Mouse (Mus musculus) liver, embryonic 12.5 days (tissue): ENCODE measurements around the gene Ect2. TPM values are rescaled to one million over a fixed set of nuclear protein-coding genes. Genes with fewer than 3 reads are reported as not detected.

Source experiments
- ATAC-seq: fragments of 200-750 bp; cut with Nextera tagmentation; 2 replicates; pipeline ENCODE4 v1.8.0; 2017; ENCODE audit warnings: moderate number of reproducible peaks, mild to moderate bottlenecking, moderate library complexity
- H3K27ac ChIP-seq: fragments of 300-500 bp; sonication (generic); 2 replicates; pipeline ENCODE4 v1.5.1; 2016; ENCODE audit warnings: mild to moderate bottlenecking
- H3K27me3 ChIP-seq: fragments of 300-500 bp; sonication (generic); replicated peaks from 2 replicates; pipeline ENCODE4 v1.6.1; 2016; ENCODE audit warnings: mild to moderate bottlenecking, moderate library complexity
- H3K36me3 ChIP-seq: fragments of 300-500 bp; sonication (generic); 2 replicates; pipeline ENCODE4 v1.6.1; 2016; ENCODE audit warnings: mild to moderate bottlenecking, moderate library complexity
- H3K4me1 ChIP-seq: fragments of 300-500 bp; sonication (generic); 2 replicates; pipeline ENCODE4 v1.6.1; 2016
- H3K4me2 ChIP-seq: fragments of 300-500 bp; sonication (generic); 2 replicates; pipeline ENCODE4 v1.6.1; 2016; ENCODE audit warnings: mild to moderate bottlenecking, moderate library complexity
- H3K4me3 ChIP-seq: fragments of 300-500 bp; sonication (generic); 2 replicates; pipeline ENCODE4 v1.5.1; 2016; ENCODE audit warnings: mild to moderate bottlenecking, moderate library complexity
- H3K9ac ChIP-seq: fragments of 300-500 bp; sonication (generic); 2 replicates; pipeline ENCODE4 v1.6.1; 2016; ENCODE audit warnings: mild to moderate bottlenecking, moderate library complexity
- H3K9me3 ChIP-seq: fragments of 300-500 bp; sonication (generic); replicated peaks from 2 replicates; pipeline ENCODE4 v1.6.1; 2016; ENCODE audit warnings: mild to moderate bottlenecking, moderate library complexity
- WGBS: fragments of 180-500 bp; shearing (Covaris S2); methylation state at CpG from one replicate; pipeline ENCODE4 v1.1.7; 2016; ENCODE audit not compliant: insufficient replicate concordance; 5-methylcytosine and 5-hydroxymethylcytosine counted together
- polyA plus RNA-seq: library from polyadenylated mRNA; unstranded; fragments of >200 nt; fragmentation: Nextera tagmentation; extraction: Ambion mirVana; gene quantifications from 2 replicates; pipeline ENCODE4 v1.2.1, GENCODE M21; 2016

Gene Ect2
- polyA plus RNA-seq, 1 experiment from 2014 or later, result 45.4 TPM

DNA sequence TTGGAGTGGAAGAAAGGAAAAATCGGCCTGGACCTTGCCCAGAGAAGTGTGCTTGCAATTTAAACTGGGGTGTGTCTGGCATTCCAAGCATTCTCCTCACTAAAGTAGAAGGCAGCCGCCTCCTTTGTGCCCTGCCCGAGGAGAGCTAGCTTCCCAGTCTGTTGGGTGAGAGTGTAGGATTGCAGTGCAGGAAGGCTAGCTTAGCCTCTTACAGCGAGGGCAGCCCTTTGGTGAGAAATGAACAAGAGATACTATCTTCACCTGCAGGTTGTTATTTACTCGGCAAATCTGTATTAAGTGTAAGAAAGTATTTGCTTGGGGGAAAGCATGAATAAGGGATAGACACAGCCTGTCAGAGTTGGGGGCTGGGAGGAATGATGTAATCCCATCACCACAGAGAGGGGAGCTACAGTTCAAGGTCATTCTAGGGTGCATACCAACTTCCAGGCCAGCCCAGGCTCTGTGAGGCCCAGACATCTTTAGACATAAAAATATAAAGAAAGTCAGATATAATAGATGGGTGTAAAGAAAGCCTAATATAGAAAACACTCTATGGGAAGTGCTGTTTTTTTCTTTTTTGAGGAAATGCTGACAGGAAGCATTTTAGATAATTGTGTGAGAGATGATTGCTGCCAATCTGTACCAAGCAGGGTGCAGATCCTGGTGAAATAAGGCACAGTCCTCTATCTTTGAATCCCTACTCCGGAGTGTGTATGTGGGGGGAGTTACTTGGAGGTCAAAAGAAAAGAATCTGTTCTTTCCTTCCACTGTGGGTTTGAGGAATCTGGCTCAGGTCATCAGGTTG is 1.6 kb upstream of the Ect2 start:
- H3K9ac ChIP-seq, result no peak overlapping the region
- no peak overlapping the region for H3K4me3 ChIP-seq
- peaks cover 41% of the 10 kb centered on the region for H3K4me1 ChIP-seq
- 44% methylated on average over 6 of the region's 6 CpGs for WGBS
- no peak overlapping the region for H3K4me2 ChIP-seq
- H3K27me3 ChIP-seq, result no peaks in the 10 kb centered on the region
- peaks cover 12% of the 10 kb centered on the region for H3K36me3 ChIP-seq
- no peak for ATAC-seq
- H3K9me3 ChIP-seq, result no peaks in the 10 kb centered on the region
- peak overlapping the region; percentile 78; the same call in 1 of the 2 replicates for H3K27ac ChIP-seq

DNA sequence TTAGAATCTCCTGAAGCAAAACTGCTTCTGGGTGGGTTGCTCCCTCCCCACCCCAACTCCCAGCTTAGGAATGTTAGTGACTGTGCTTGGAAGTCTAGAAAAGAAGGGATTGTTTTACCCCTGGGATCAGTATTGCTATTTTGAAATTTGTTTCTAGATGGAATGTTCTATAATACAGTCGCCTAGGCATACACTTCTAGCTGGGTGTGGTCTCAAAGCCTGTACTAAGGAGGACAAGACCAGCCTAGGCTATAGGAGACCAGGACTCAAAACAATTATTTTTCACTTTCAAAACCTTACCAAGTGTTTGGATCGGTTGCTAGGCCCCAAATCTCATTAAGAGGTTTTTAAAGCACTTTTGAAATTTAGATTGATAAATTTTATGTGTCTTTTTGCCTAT is 602 bp upstream of the Ect2 start:
- Histone ChIP-seq H3K4me1 (peaks cover 41% of the 10 kb centered on the region), H3K9ac (peak overlapping the region; percentile 67), H3K4me2 (peak overlapping the region; percentile 83), H3K36me3 (peaks cover 22% of the 10 kb centered on the region), H3K27ac (peak overlapping the region; percentile 78), H3K27me3 (no peaks in the 10 kb centered on the region), H3K4me3 (peak overlapping the region; percentile 98), H3K9me3 (no peaks in the 10 kb centered on the region)
- WGBS, result 58% methylated on average over 2 of the region's 2 CpGs
- peak; percentile 51 for ATAC-seq

DNA sequence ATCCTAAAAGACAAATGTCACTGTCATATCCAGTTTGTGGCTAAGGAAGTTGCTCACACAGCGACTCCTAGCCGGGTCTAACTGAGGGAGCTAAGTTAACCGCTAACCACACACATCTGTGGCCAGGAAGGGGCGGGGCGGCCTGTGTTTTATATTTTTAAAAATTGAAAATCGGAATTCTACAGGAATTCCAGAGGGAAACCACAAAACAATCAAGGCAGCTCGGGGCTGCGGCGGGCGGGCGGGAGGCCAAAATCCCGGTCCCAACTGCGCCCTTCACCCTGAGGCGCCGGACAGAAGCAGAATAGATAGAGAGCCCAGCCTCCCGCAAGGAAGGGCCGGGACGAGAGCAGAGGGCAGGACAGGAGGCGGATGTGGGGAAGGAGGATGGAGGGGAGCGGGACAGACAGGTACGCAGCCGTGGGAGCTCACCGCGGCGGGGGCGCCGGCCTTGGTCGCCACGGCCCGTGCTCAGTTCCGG is 447 bp downstream of the Ect2 start:
- peak overlapping the region; percentile 93 for H3K9ac ChIP-seq
- peak overlapping the region; percentile 98 for H3K4me3 ChIP-seq
- peak overlapping the region; percentile 90 for H3K27ac ChIP-seq
- H3K4me2 ChIP-seq, result peak overlapping the region; percentile 83
- no peaks in the 10 kb centered on the region for H3K27me3 ChIP-seq
- H3K36me3 ChIP-seq, result peaks cover 32% of the 10 kb centered on the region
- peak; percentile 46; the same call in 1 of the 2 replicates for ATAC-seq
- H3K4me1 ChIP-seq, result peaks cover 41% of the 10 kb centered on the region
- under 1% methylated on average over 31 of the region's 31 CpGs for WGBS
- no peaks in the 10 kb centered on the region for H3K9me3 ChIP-seq

DNA sequence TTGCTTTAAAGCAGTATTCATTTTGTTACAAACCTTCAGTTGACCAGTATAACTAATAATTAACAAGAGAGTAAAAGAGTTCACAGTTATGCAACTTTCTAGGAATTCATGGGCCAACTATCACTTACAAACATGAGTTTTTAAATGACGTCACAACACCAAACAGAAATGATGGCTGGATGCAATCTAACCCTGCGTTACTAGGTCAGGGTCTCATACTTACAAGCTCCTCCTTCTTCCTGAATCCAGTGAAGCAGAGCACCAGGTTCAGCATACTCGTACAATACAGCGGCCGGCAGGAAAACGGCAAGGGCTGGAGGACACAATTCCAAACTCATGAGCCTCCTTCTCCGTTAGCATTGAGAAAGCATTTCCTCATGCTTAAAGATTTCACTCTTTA is 7.9 kb downstream of the Ect2 start:
- H3K4me1 ChIP-seq, result peaks cover 3% of the 10 kb centered on the region; the same call in 1 of the 2 replicates
- H3K27ac ChIP-seq, result no peak overlapping the region
- no peaks in the 10 kb centered on the region for H3K9me3 ChIP-seq
- WGBS, result 89% methylated on average over 7 of the region's 7 CpGs
- no peak for ATAC-seq
- no peak overlapping the region for H3K9ac ChIP-seq
- H3K4me2 ChIP-seq, result no peak overlapping the region
- no peak overlapping the region for H3K4me3 ChIP-seq
- H3K36me3 ChIP-seq, result peaks cover 93% of the 10 kb centered on the region
- H3K27me3 ChIP-seq, result no peaks in the 10 kb centered on the region

DNA sequence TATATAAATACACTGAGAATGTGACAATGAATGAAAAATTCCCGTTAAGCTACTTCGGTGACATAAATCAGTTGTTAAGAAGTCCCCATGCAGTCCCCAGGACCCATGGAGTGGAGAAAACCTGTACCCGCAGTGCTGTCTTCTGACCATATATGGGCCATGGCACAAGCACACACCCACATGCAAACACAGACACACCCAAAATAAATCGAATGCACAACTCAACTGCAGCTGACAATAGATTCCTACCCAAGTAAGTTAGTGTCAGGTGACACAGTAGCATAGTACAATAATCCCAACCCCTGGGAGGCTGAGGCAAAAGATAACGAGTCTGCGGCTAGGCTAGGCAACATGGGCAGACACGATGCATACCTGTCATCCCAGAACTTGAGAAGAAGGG is 10.1 kb downstream of the Ect2 start:
- H3K4me1 ChIP-seq, result no peaks in the 10 kb centered on the region
- WGBS, result 83% methylated on average over 7 of the region's 7 CpGs
- ATAC-seq, result no peak

DNA sequence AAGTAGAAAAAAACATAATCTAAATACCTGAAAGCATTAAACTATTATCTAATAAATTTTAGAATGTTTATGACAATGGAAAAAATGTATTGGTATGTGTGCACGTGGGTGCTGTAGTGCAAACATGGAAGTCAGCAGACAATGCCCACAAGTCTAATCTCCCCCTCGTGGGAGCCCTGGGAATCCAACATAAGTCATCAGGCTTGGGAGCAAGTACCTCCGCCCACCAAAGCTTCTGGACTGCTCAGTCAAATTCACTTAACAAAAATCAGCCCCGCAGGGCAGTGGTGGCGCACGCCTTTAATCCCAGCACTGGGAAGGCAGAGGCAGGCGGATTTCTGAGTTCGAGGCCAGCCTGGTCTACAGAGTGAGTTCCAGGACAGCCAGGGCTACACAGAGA is 13.6 kb downstream of the Ect2 start:
- Histone ChIP-seq H3K4me2 (no peak overlapping the region), H3K27me3 (no peaks in the 10 kb centered on the region), H3K9ac (no peak overlapping the region), H3K4me1 (no peaks in the 10 kb centered on the region), H3K36me3 (peaks cover 95% of the 10 kb centered on the region), H3K4me3 (no peak overlapping the region), H3K9me3 (no peaks in the 10 kb centered on the region), H3K27ac (no peak overlapping the region)
- WGBS, result 84% methylated on average over 8 of the region's 8 CpGs
- ATAC-seq, result no peak

More for the DNA sequence above, 10.1 kb downstream of the Ect2 start:
- no peak overlapping the region for H3K9ac ChIP-seq
- H3K9me3 ChIP-seq, result no peaks in the 10 kb centered on the region
- peaks cover 92% of the 10 kb centered on the region for H3K36me3 ChIP-seq
- H3K4me3 ChIP-seq, result no peak overlapping the region
- H3K27me3 ChIP-seq, result no peaks in the 10 kb centered on the region
- no peak overlapping the region for H3K4me2 ChIP-seq
- no peak overlapping the region for H3K27ac ChIP-seq

DNA sequence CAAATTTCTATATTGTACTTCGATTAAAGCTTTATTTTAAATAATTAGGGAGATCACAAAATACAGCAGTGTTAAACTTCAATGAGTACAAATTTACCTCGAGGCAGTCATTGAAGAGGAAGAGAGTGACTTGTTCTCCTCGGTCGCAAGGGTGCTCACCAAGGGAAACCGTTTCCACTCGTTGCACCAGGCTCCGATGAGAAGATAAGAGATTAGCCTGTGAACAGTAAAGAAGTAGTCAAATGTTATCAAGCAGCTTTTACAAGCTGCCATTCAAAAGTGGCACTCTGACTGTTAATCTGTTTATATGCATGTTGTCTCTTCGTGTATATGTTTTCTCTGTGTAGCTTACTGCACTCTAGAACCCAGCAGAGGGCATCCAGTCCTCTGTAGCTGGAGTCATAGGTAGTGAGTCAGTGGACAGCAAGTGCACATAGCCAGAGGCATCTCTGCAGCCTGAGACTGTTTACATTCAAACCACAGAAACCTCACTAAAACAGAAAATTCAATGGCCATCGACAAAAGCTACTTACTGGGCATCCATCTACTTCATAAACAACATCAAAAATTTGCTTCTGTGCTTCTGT is 31.7 kb downstream of the Ect2 start:
- Histone ChIP-seq H3K27ac (no peak overlapping the region), H3K4me2 (no peak overlapping the region), H3K4me1 (no peaks in the 10 kb centered on the region), H3K9me3 (no peaks in the 10 kb centered on the region), H3K36me3 (peaks cover 87% of the 10 kb centered on the region), H3K27me3 (no peaks in the 10 kb centered on the region), H3K9ac (no peak overlapping the region), H3K4me3 (no peak overlapping the region)
- ATAC-seq, result no peak
- 37% methylated on average over 9 of the region's 9 CpGs for WGBS

DNA sequence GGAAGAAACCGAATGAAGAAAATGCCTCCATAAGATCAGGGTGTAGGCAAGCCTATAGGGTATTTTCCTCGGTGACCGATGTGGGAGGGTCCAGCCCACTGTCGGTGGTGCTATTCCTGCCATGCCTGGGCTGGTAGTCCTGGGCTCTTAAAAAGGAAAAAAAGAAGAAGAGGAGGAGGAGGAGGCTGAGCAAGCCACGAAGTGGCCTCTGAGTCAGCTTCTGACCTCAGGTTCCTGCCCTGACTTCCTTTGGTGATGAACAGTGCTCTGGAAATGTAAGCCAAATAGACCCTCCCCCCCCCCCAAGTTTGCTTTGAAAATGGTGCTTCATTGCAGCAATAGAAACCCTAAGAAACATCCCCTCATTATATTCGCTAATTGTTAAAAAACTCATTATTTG is 32.7 kb downstream of the Ect2 start:
- no peak overlapping the region for H3K27ac ChIP-seq
- no peak for ATAC-seq
- H3K4me2 ChIP-seq, result no peak overlapping the region
- H3K9me3 ChIP-seq, result no peaks in the 10 kb centered on the region
- WGBS, result 68% methylated on average over 6 of the region's 6 CpGs
- no peaks in the 10 kb centered on the region for H3K27me3 ChIP-seq
- H3K36me3 ChIP-seq, result peaks cover 87% of the 10 kb centered on the region
- no peak overlapping the region for H3K9ac ChIP-seq
- H3K4me3 ChIP-seq, result no peak overlapping the region
- H3K4me1 ChIP-seq, result no peaks in the 10 kb centered on the region

DNA sequence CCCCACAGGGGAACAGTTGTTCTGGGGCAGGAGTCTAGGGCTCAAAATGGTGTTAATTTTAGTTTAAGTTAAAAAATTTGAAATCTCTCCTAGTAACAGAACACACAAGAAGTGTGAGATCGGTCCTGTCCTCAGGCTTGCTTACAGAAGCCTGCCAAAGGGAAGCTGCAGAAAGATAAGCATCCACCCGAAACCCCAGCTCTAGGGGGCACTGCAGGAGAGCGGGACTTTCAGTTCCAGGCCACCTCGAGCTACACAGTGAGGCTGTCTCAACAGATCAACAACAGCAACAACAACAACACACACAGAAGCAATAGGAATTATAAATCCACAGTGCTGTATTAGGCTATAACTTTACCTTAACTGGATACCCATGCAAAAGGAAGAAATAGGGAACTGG is 35.5 kb downstream of the Ect2 start:
- no peaks in the 10 kb centered on the region for H3K4me1 ChIP-seq
- no peaks in the 10 kb centered on the region for H3K27me3 ChIP-seq
- 68% methylated on average over 4 of the region's 4 CpGs for WGBS
- H3K9me3 ChIP-seq, result no peaks in the 10 kb centered on the region
- peaks cover 84% of the 10 kb centered on the region for H3K36me3 ChIP-seq
- no peak overlapping the region for H3K4me3 ChIP-seq
- no peak overlapping the region for H3K27ac ChIP-seq
- H3K9ac ChIP-seq, result no peak overlapping the region
- ATAC-seq, result no peak
- H3K4me2 ChIP-seq, result no peak overlapping the region

DNA sequence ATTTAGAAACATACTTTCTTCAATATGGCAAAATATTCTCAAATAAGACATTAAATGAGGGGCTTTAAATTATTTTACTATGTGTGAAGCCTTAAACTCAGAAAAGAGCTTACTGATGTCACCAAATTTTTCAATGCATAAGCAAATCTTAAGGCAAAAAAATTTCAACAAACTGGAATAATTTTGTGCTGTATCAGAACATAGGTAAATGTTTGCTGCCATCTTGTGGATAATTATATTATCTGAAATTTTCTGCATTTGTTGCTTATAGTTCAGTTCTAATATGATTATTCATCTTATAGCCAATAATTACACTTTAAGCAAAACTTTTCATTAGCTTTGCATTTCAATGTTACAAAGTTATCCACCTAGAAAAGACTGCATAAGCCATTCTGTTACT is 42.8 kb downstream of the Ect2 start:
- Histone ChIP-seq H3K4me3 (no peak overlapping the region), H3K27me3 (no peaks in the 10 kb centered on the region), H3K9ac (no peak overlapping the region), H3K36me3 (peaks cover 80% of the 10 kb centered on the region), H3K4me1 (no peaks in the 10 kb centered on the region), H3K4me2 (no peak overlapping the region), H3K27ac (no peak overlapping the region), H3K9me3 (no peaks in the 10 kb centered on the region)
- ATAC-seq, result no peak

DNA sequence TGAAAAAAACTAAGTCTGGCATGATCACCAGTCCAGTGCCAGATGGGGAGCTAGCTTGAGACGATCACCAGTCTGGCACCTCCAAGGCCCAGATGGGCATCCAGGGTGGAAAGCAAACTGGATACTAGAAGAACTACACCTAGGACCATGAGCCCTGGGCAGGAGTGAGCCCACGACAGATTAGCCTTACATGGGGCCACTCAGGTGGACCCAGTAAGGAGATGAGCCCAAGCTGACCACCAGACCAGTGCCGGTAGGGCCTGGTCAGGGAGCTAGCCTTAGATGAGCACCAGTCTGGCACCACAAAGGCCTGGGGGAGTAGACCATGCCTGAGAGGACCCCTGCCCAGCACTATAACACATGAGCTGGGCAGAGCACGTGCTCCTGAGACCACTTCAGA is 44.6 kb downstream of the Ect2 start:
- Histone ChIP-seq H3K4me3 (no peak overlapping the region), H3K4me2 (no peak overlapping the region), H3K9ac (no peak overlapping the region), H3K27me3 (no peaks in the 10 kb centered on the region), H3K4me1 (no peaks in the 10 kb centered on the region), H3K9me3 (no peaks in the 10 kb centered on the region), H3K36me3 (peaks cover 75% of the 10 kb centered on the region), H3K27ac (no peak overlapping the region)
- 86% methylated on average over 4 of the region's 4 CpGs for WGBS
- ATAC-seq, result peak; percentile 32; the same call in 1 of the 2 replicates

DNA sequence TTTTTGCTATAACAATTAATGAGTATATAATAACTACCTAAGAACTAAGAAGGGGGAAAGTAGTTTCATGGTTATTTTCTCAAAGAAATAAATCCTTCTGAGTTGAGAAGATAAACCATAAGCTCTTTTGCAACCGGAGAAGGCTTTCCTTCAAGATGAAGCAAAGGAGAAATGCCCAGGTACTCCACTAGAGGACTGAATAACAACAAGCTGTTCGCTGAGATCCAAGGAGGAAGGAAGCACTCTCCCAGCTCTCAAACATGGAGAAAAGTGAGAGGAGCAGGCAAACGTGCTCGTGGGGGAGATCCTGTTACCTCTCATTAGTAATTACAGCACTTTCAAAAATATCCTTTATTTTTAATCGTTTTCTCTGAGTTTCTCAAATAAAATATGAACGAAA is 46.5 kb downstream of the Ect2 start:
- ATAC-seq, result no peak
- H3K27ac ChIP-seq, result no peak overlapping the region
- no peaks in the 10 kb centered on the region for H3K4me1 ChIP-seq
- H3K4me3 ChIP-seq, result no peak overlapping the region
- no peak overlapping the region for H3K4me2 ChIP-seq
- H3K9me3 ChIP-seq, result no peaks in the 10 kb centered on the region
- H3K9ac ChIP-seq, result no peak overlapping the region
- H3K36me3 ChIP-seq, result peaks cover 80% of the 10 kb centered on the region
- WGBS, result 78% methylated on average over 6 of the region's 6 CpGs
- H3K27me3 ChIP-seq, result no peaks in the 10 kb centered on the region
